Mouse (Mus musculus) forebrain, embryonic 13.5 days (tissue): ENCODE results near the gene Ston2. TPM values are rescaled to one million over a fixed set of nuclear protein-coding genes. Genes with fewer than 3 reads are reported as not detected.

ENCODE experiments used
- ATAC-seq: fragments of 200-750 bp; cut with Nextera tagmentation; 2 replicates; pipeline ENCODE4 v1.8.0; 2017
- H3K27ac ChIP-seq: fragments of 300-500 bp; sonication (generic); 2 replicates; pipeline ENCODE4 v1.5.1; 2015; ENCODE audit warnings: inconsistent platforms, mild to moderate bottlenecking, moderate library complexity
- H3K27me3 ChIP-seq: fragments of 300-500 bp; sonication (generic); 2 replicates; pipeline ENCODE4 v1.6.1; 2015; ENCODE audit warnings: mild to moderate bottlenecking, inconsistent platforms
- H3K36me3 ChIP-seq: fragments of 300-500 bp; sonication (generic); 2 replicates; pipeline ENCODE4 v1.6.1; 2015; ENCODE audit warnings: mild to moderate bottlenecking, inconsistent platforms; ENCODE audit not compliant: poor library complexity, severe bottlenecking
- H3K4me1 ChIP-seq: fragments of 300-500 bp; sonication (generic); 2 replicates; pipeline ENCODE4 v1.6.1; 2015; ENCODE audit warnings: inconsistent platforms
- H3K4me2 ChIP-seq: fragments of 300-500 bp; sonication (generic); 2 replicates; pipeline ENCODE4 v1.6.1; 2015; ENCODE audit warnings: inconsistent platforms, mild to moderate bottlenecking, moderate library complexity
- H3K4me3 ChIP-seq: fragments of 300-500 bp; sonication (generic); 2 replicates; pipeline ENCODE4 v1.5.1; 2015; ENCODE audit warnings: mild to moderate bottlenecking, inconsistent platforms
- H3K9ac ChIP-seq: fragments of 300-500 bp; sonication (generic); 2 replicates; pipeline ENCODE4 v1.6.1; 2015; ENCODE audit warnings: mild to moderate bottlenecking, inconsistent platforms
- H3K9me3 ChIP-seq: fragments of 300-500 bp; sonication (generic); replicated peaks from 2 replicates; pipeline ENCODE4 v1.6.1; 2016; ENCODE audit warnings: inconsistent platforms
- WGBS: fragments of 180-500 bp; shearing (Covaris S2); methylation state at CpG from one replicate; pipeline ENCODE4 v1.1.7; 2015; 5-methylcytosine and 5-hydroxymethylcytosine counted together
- polyA plus RNA-seq: library from polyadenylated mRNA; unstranded; fragments of >200 nt; fragmentation: Nextera tagmentation; extraction: Ambion mirVana; gene quantifications from 2 replicates; pipeline ENCODE4 v1.2.1, GENCODE M21; 2015

Ston2 gene
- polyA plus RNA-seq, 1 experiment from 2014 or later = 10.5 TPM

GRCm38 (mm10) chr12:91666607-91667006 is 121.6 kb downstream of the Ston2 start:
- H3K9ac ChIP-seq = no peak overlapping the region
- ATAC-seq = no peak
- no peak overlapping the region for H3K4me2 ChIP-seq
- peaks cover 22% of the 10 kb centered on the region for H3K4me1 ChIP-seq
- no peak overlapping the region for H3K4me3 ChIP-seq
- no peaks in the 10 kb centered on the region for H3K9me3 ChIP-seq
- H3K27ac ChIP-seq = no peak overlapping the region
- H3K36me3 ChIP-seq = no peaks in the 10 kb centered on the region
- 92% methylated on average over 3 of the region's 3 CpGs for WGBS
- H3K27me3 ChIP-seq = no peaks in the 10 kb centered on the region

GRCm38 (mm10) chr12:91665431-91665830 is 122.8 kb downstream of the Ston2 start:
- WGBS = 90% methylated on average over 5 of the region's 5 CpGs
- H3K9me3 ChIP-seq = no peaks in the 10 kb centered on the region
- no peak overlapping the region for H3K9ac ChIP-seq
- H3K27ac ChIP-seq = no peak overlapping the region
- peaks cover 22% of the 10 kb centered on the region for H3K4me1 ChIP-seq
- H3K27me3 ChIP-seq = no peaks in the 10 kb centered on the region
- H3K4me3 ChIP-seq = no peak overlapping the region
- no peak for ATAC-seq
- no peaks in the 10 kb centered on the region for H3K36me3 ChIP-seq
- no peak overlapping the region for H3K4me2 ChIP-seq

- WGBS = 95% methylated on average over 6 of the region's 6 CpGs
- Histone ChIP-seq H3K4me3 (no peak overlapping the region), H3K27me3 (no peaks in the 10 kb centered on the region), H3K27ac (no peak overlapping the region), H3K9me3 (no peaks in the 10 kb centered on the region), H3K36me3 (no peaks in the 10 kb centered on the region), H3K9ac (no peak overlapping the region), H3K4me1 (peaks cover 16% of the 10 kb centered on the region), H3K4me2 (no peak overlapping the region)
- ATAC-seq = no peak
These were observed 124.9 kb downstream of the Ston2 start for GRCm38 (mm10) chr12:91663260-91663659.

GRCm38 (mm10) chr12:91662844-91663243 is 125.3 kb downstream of the Ston2 start:
- WGBS = 82% methylated on average over 4 of the region's 4 CpGs
- no peak for ATAC-seq

GRCm38 (mm10) chr12:91660640-91661417 is 127.4 kb downstream of the Ston2 start:
- no peak for ATAC-seq
- WGBS = 92% methylated on average over 12 of the region's 12 CpGs

More at GRCm38 (mm10) chr12:91662844-91663243, 125.3 kb downstream of the Ston2 start:
- Histone ChIP-seq H3K9ac (no peak overlapping the region), H3K4me2 (no peak overlapping the region), H3K27ac (no peak overlapping the region), H3K36me3 (no peaks in the 10 kb centered on the region), H3K4me3 (no peak overlapping the region), H3K27me3 (no peaks in the 10 kb centered on the region), H3K9me3 (no peaks in the 10 kb centered on the region), H3K4me1 (peaks cover 12% of the 10 kb centered on the region)

GRCm38 (mm10) chr12:91654399-91655122 is 133.6 kb downstream of the Ston2 start:
- no peak overlapping the region for H3K4me3 ChIP-seq
- no peaks in the 10 kb centered on the region for H3K36me3 ChIP-seq
- H3K4me1 ChIP-seq = peaks cover 12% of the 10 kb centered on the region; the same call in 1 of the 2 replicates
- no peak overlapping the region for H3K4me2 ChIP-seq
- 61% methylated on average over 3 of the region's 3 CpGs for WGBS
- H3K9me3 ChIP-seq = no peaks in the 10 kb centered on the region
- H3K9ac ChIP-seq = no peak overlapping the region
- H3K27me3 ChIP-seq = no peaks in the 10 kb centered on the region
- ATAC-seq = no peak
- H3K27ac ChIP-seq = no peak overlapping the region

More at GRCm38 (mm10) chr12:91660640-91661417, 127.4 kb downstream of the Ston2 start:
- H3K4me1 ChIP-seq = no peaks in the 10 kb centered on the region
- H3K36me3 ChIP-seq = no peaks in the 10 kb centered on the region
- no peak overlapping the region for H3K4me2 ChIP-seq
- H3K27me3 ChIP-seq = no peaks in the 10 kb centered on the region
- no peak overlapping the region for H3K4me3 ChIP-seq
- H3K9ac ChIP-seq = no peak overlapping the region
- H3K9me3 ChIP-seq = no peaks in the 10 kb centered on the region
- H3K27ac ChIP-seq = no peak overlapping the region

GRCm38 (mm10) chr12:91648426-91648825 is 139.8 kb downstream of the Ston2 start:
- no peak overlapping the region for H3K4me3 ChIP-seq
- no peak overlapping the region for H3K9ac ChIP-seq
- 0 out of 2 replicates have a peak, but pooled peaks cover 5% of the 10 kb centered on the region for H3K9me3 ChIP-seq
- H3K36me3 ChIP-seq = peaks cover 25% of the 10 kb centered on the region
- 96% methylated on average over 17 of the region's 17 CpGs for WGBS
- H3K4me1 ChIP-seq = peaks cover 8% of the 10 kb centered on the region
- no peaks in the 10 kb centered on the region for H3K27me3 ChIP-seq
- H3K27ac ChIP-seq = no peak overlapping the region
- no peak overlapping the region for H3K4me2 ChIP-seq
- no peak for ATAC-seq

- H3K36me3 ChIP-seq = peaks cover 25% of the 10 kb centered on the region
- WGBS = 91% methylated on average over 6 of the region's 6 CpGs
- H3K27ac ChIP-seq = no peak overlapping the region
- no peak overlapping the region for H3K4me2 ChIP-seq
- no peaks in the 10 kb centered on the region for H3K27me3 ChIP-seq
- peaks cover 34% of the 10 kb centered on the region for H3K4me1 ChIP-seq
- H3K9ac ChIP-seq = no peak overlapping the region
- no peak for ATAC-seq
- no peak overlapping the region for H3K4me3 ChIP-seq
- 0 out of 2 replicates have a peak, but pooled peaks cover 5% of the 10 kb centered on the region for H3K9me3 ChIP-seq
These were observed 142.6 kb downstream of the Ston2 start for GRCm38 (mm10) chr12:91645361-91646123.

GRCm38 (mm10) chr12:91643221-91643620 is 145.0 kb downstream of the Ston2 start:
- H3K27ac ChIP-seq = 0 out of 2 replicates have a peak overlapping the region, but pooled peaks have one; percentile 4
- no peak overlapping the region for H3K4me3 ChIP-seq
- H3K9ac ChIP-seq = no peak overlapping the region
- no peak overlapping the region for H3K4me2 ChIP-seq
- WGBS = 38% methylated on average over 7 of the region's 7 CpGs
- peak; percentile 37 for ATAC-seq
- no peaks in the 10 kb centered on the region for H3K27me3 ChIP-seq
- peaks cover 34% of the 10 kb centered on the region for H3K4me1 ChIP-seq
- H3K36me3 ChIP-seq = peaks cover 19% of the 10 kb centered on the region
- 0 out of 2 replicates have a peak, but pooled peaks cover 4% of the 10 kb centered on the region for H3K9me3 ChIP-seq

- no peak overlapping the region; the same call in 1 of the 2 replicates for H3K27ac ChIP-seq
- peaks cover 12% of the 10 kb centered on the region for H3K36me3 ChIP-seq
- no peak overlapping the region for H3K4me3 ChIP-seq
- no peak; the same call in 1 of the 2 replicates for ATAC-seq
- 64% methylated on average over 12 of the region's 12 CpGs for WGBS
- no peak overlapping the region for H3K9ac ChIP-seq
- H3K4me1 ChIP-seq = peaks cover 34% of the 10 kb centered on the region
- H3K9me3 ChIP-seq = no peaks in the 10 kb centered on the region
- H3K4me2 ChIP-seq = no peak overlapping the region
- no peaks in the 10 kb centered on the region for H3K27me3 ChIP-seq
These were observed 145.6 kb downstream of the Ston2 start for GRCm38 (mm10) chr12:91642426-91643093.

- Histone ChIP-seq H3K27me3 (no peaks in the 10 kb centered on the region), H3K27ac (peak overlapping the region; percentile 61), H3K9ac (peak overlapping the region; percentile 38), H3K4me2 (peak overlapping the region; percentile 57), H3K36me3 (peaks cover 4% of the 10 kb centered on the region), H3K9me3 (no peaks in the 10 kb centered on the region), H3K4me1 (peaks cover 34% of the 10 kb centered on the region), H3K4me3 (peak overlapping the region; percentile 18)
- ATAC-seq = peak; percentile 76
- WGBS = 4% methylated on average over 13 of the region's 13 CpGs
These were observed 146.5 kb downstream of the Ston2 start for GRCm38 (mm10) chr12:91641631-91642141.
